Mouse (Mus musculus): ENCODE data around the gene Csta1.

DNA sequence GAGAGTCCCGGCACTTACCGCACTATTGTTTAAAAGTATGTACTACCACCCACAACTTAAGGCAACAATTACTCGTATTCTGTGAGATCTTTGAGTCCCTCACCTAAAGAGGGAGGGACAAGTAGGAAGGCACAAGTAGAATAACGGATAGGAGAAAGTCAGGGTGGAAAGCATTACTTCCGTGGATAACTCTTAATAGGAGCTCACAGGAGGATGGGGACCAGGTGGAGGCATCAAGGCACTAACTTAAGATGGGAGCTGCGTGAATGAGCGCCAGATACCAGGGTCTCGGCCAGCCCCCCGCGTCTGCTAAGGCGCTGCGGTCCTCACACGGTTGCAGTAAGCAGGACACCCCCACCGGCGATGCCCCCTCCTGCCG is 60.0 kb downstream of the Csta1 start:
- TF ChIP-seq CTCF (conservative IDR thresholded peaks at IDR 0.05; ENCODE audit: insufficient read depth, insufficient read length, low read depth, low read length) (no peak), POLR2A (IDR thresholded peaks at IDR 0.05; ENCODE audit: low read depth, low read length) (no peak)

Data from kidney, adult 2 months (tissue).